Mouse (Mus musculus) spleen, adult 10 weeks (tissue): ENCODE measurements around the gene Aloxe3. TPM values are rescaled to one million over a fixed set of nuclear protein-coding genes. Genes with fewer than 3 reads are reported as not detected.

Experiments used
- polyA plus RNA-seq: library from polyadenylated mRNA; stranded (reverse); fragments of 350-450 nt; fragmentation: Illumina TruSeq; extraction: RNeasy Lipid Tissue Mini Kit (QIAGEN cat#74804); gene quantifications from one replicate; pipeline ENCODE4 v1.2.3, GENCODE M21; 2015; ENCODE audit warnings: low replicate concordance; ENCODE audit not compliant: insufficient read depth

Gene Aloxe3
- 0.50 TPM for polyA plus RNA-seq

DNA sequence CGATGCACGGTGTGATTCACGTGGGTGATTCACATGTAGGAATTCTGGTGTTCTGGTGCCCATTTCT, at the start of gene Aloxe3:
Gene Aloxe3 (plus strand): TSS at position 45 of the 67 bp plus-strand sequence.

DNA sequence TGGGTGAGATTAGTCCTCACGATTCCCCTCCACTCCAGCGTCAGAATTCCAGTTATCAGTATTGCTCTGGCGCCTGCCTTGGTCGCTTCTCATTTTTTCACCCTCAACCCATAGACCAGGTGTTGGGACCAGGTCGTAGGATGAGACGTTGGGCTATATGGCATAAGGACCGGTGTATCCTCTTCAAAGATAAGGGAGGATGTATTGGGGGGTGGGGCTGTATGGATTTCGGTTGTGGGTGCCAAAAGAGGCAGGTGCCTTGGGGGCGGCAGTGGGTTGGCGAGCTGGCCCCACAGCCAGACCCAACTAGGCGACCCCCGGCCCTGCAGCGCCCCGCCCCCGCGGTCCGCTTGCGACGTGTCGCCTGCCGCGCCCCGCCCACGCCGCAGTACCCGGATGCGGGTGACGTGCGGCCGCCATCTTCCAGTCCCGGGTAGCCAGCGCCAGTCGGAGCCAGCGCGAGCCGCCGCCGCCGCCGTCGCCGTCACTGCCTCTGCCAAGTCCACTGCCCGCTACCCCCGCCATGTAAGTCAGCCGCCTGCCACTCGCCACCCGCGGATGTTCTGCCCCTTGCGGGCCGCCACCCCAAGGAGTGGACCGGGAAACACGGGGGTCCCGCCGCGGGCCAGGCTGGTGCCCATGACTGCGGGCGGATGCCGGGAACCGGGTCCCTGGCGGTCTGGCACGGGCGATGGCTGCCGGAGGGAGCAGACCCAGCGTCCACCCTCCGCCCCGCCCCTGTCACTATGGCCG, 37.4 kb upstream of the Aloxe3 start, which contains the start of gene Vamp2:
Gene Vamp2 (plus strand): TSS at position 388 of the 753 bp plus-strand sequence.

DNA sequence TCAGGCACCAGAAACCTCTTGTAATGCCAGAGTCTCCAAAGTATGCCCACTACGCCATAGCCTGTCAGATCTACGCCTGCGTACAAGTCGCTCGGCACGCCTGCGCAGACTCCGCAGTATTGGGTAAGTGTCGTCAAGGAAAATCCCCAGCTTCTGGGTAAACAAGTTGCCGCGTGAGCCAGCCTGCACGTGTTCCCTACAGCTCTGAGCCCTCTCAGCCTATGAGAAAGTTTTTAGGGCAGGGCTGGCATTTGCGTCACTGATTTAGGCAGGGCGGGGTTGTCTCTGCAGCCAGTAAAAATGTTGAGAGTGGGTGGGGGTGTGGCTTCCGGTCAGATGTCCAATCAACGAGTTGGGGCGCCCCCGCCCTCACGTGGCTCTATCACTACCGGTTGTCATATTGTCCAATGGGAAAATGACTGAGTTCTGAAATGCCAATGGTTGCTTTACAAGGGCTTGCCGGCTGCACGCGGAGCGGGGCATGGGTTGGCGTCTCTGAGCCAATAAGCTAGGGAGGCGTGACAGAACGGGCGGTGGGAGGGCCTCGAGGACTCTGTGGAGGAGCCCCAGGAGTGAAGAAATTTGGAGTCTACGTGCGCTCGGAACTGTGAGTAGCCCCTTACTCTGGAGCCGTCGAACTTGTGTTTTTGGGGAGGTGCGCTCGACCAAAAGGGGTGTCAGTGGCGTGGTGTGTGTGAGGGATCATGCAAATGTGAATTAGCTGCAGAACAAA, 30.8 kb upstream of the Aloxe3 start, which contains the start of gene Per1:
Gene Per1 (plus strand): TSS at position 521 of the 733 bp plus-strand sequence.

DNA sequence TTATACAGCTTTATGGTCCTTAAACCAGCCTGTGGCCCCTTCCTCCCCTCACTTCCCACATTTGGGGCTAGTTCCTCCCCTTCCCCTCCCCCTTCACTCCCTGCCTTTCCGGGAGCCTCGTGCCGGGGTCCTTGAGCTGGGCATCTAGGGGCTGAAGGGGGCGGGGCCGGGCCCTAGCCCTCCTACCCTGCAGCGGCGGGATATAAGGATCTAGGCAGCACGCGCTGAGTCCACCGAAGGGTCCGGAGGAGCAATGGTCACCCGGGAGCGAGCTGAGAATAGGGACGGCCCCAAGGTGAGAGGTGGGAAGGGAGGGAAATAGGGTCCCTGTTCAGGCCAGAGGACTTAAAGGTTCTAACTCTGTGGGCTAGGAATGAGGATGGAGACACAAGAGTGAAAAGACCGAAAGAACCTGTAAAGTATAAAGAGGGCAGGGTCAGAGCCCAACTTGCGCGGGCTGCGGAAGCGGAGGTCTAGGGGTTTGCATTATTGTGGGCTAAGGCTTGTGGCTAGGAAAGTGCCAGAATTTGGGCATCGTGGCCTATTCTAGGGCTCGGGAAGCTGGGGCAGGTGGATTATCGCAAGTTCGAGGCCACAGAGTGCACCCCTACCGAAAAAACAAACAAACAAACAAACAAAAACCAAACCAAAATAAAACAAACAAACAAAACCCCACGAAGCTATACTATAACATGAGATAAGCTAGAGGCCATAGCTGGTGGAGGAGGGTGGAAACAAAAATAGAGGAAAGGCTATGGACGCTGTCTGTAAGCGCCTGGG, 5.3 kb upstream of the Aloxe3 start, which contains the start of gene Hes7:
Gene Hes7 (plus strand): TSS at position 184 of the 780 bp plus-strand sequence.

DNA sequence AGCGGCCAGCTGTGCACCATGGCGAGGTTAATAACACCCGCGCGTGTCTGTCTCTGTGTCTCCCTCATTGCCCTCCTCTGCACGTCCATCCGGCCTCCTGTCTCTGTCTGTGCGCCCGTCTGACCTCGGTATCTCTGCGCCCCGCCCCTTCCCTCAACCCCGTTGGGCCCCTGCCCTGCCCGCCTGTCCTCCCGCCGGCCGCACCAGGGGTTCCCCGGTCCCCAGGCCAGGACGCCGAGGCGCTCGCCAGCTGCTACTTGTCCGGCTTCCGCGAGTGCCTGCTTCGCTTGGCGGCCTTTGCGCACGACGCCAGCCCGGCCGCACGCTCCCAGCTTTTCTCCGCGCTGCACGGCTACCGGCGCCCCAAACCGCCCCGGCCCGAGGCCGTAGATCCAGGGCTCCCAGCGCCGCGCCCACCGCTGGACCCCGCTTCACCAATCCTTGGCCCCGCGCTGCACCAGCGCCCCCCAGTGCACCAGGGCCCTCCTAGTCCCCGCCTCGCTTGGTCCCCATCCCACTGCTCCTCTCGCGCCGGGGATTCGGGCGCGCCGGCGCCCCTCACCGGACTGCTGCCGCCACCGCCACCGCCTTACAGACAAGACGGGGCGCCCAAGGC, 3.3 kb upstream of the Aloxe3 start, which contains the start of gene 9130213A22Rik:
Gene 9130213A22Rik (minus strand): TSS at position 254 of the 616 bp plus-strand sequence.

DNA sequence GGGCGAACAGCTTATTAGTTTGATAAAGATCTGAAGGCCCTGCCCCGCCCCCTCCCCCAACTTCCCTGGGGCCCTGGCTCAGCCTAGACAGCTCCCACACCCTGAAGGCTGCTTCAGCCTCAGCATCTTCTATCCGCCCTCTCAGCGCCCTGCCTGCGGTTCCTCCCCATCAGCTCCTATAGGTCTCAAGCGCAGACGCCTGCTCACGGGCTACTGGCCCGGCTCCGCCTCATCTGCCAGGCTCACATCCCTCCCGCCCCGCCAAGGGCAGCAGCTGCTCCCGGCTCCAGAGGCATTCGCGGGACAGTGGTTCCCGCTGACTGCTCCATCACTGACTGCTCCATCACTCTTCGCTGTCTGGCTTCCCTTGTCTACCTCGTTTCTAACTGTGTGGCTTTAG, 31.1 kb downstream of the Aloxe3 start, which contains the start of gene Alox12b:
Gene Alox12b (plus strand): TSS at position 190 of the 400 bp plus-strand sequence.

GRCm38 (mm10) chr11:69197743-69198142, 72.0 kb downstream of the Aloxe3 start, which contains the start of gene Alox8:
TSS of gene Alox8 (minus strand) at chr11:69197843.

Other genes starting within 250 kb of the Aloxe3 start
- gene Rnf222, start 237.3 kb upstream of the Aloxe3 start, polyA plus RNA-seq: not detected
- gene Rpl26, start 224.3 kb upstream of the Aloxe3 start, polyA plus RNA-seq: 3,091 TPM
- not detected for gene Odf4, start 198.8 kb upstream of the Aloxe3 start, polyA plus RNA-seq
- 3.7 TPM for gene Arhgef15, start 168.4 kb upstream of the Aloxe3 start, polyA plus RNA-seq
- 16.7 TPM for gene Slc25a35, start 157.8 kb upstream of the Aloxe3 start, polyA plus RNA-seq
- gene Rangrf, start 150.7 kb upstream of the Aloxe3 start, polyA plus RNA-seq: 9.7 TPM
- gene Pfas, start 117.4 kb upstream of the Aloxe3 start, polyA plus RNA-seq: 14.9 TPM
- 16.9 TPM for gene Ctc1, start 110.0 kb upstream of the Aloxe3 start, polyA plus RNA-seq
- 18.1 TPM for gene Aurkb, start 80.2 kb upstream of the Aloxe3 start, polyA plus RNA-seq
- gene Borcs6, start 66.2 kb upstream of the Aloxe3 start, polyA plus RNA-seq: 6.8 TPM
- 3.2 TPM for gene Tmem107, start 55.1 kb upstream of the Aloxe3 start, polyA plus RNA-seq
- gene Vamp2, start 37.4 kb upstream of the Aloxe3 start, polyA plus RNA-seq: 199 TPM
- gene Per1, start 30.7 kb upstream of the Aloxe3 start, polyA plus RNA-seq: 8.1 TPM
- gene Hes7, start 5.5 kb upstream of the Aloxe3 start, polyA plus RNA-seq: 0.12 TPM
- gene 9130213A22Rik, start 3.3 kb upstream of the Aloxe3 start, polyA plus RNA-seq: 0.44 TPM
- gene Alox12b, start 31.1 kb downstream of the Aloxe3 start, polyA plus RNA-seq: not detected
- gene Alox8, start 71.9 kb downstream of the Aloxe3 start, polyA plus RNA-seq: 0.25 TPM
- gene Gucy2e, start 111.1 kb downstream of the Aloxe3 start, polyA plus RNA-seq: 0.06 TPM
- gene Cntrob, start 197.9 kb downstream of the Aloxe3 start, polyA plus RNA-seq: 13.3 TPM
- 112 TPM for gene Trappc1, start 198.1 kb downstream of the Aloxe3 start, polyA plus RNA-seq
- gene Kcnab3, start 200.4 kb downstream of the Aloxe3 start, polyA plus RNA-seq: 1.2 TPM
- 3.7 TPM for gene Rnf227, start 214.6 kb downstream of the Aloxe3 start, polyA plus RNA-seq
- gene Chd3, start 243.5 kb downstream of the Aloxe3 start, polyA plus RNA-seq: 161 TPM